Mouse (Mus musculus): ENCODE measurements around the gene Nap1l1.
A peak's percentile ranks its signal among the peaks of the same experiment; 100 is the strongest.
"Not testable (repeated sequence)": the region's sequence is repeated elsewhere in the genome, so short reads cannot be mapped to it uniquely, and the experiment has no call there.

The Nap1l1 gene

GRCm38 (mm10) chr10:111482654-111483053 lies 9.6 kb downstream of the Nap1l1 start:
- no peak for DNase-seq

GRCm38 (mm10) chr10:111484079-111484478 lies 11.1 kb downstream of the Nap1l1 start:
- DNase-seq, result no peak

GRCm38 (mm10) chr10:111488793-111489192 lies 15.8 kb downstream of the Nap1l1 start:
- DNase-seq, result no peak

- not testable (repeated sequence) for DNase-seq
Measured at GRCm38 (mm10) chr10:111490079-111490478, 17.1 kb downstream of the Nap1l1 start.

- DNase-seq, result no peak
Measured at GRCm38 (mm10) chr10:111495888-111496287, 22.9 kb downstream of the Nap1l1 start.

- no peak for DNase-seq
Measured at GRCm38 (mm10) chr10:111499892-111500291, 26.9 kb downstream of the Nap1l1 start.

GRCm38 (mm10) chr10:111503071-111503470 lies 30.0 kb downstream of the Nap1l1 start:
- peak; percentile 87 for DNase-seq

GRCm38 (mm10) chr10:111503716-111504115 lies 30.7 kb downstream of the Nap1l1 start:
- DNase-seq, result no peak

- no peak for DNase-seq
Measured at GRCm38 (mm10) chr10:111504606-111505005, 31.6 kb downstream of the Nap1l1 start.

- DNase-seq, result peak; percentile 54
Measured at GRCm38 (mm10) chr10:111505406-111505805, 32.4 kb downstream of the Nap1l1 start.

GRCm38 (mm10) chr10:111506101-111506925 lies 33.3 kb downstream of the Nap1l1 start, which contains the start of gene Phlda1:
TSS of gene Phlda1 (plus strand) at chr10:111506286.
- DNase-seq, result peak; percentile 73

GRCm38 (mm10) chr10:111506926-111507459 lies 34.0 kb downstream of the Nap1l1 start:
- peak; percentile 43 for DNase-seq

- DNase-seq, result peak; percentile 70
Measured at GRCm38 (mm10) chr10:111507460-111508211, 34.6 kb downstream of the Nap1l1 start.

- no peak for DNase-seq
Measured at GRCm38 (mm10) chr10:111508324-111509080, 35.5 kb downstream of the Nap1l1 start.

- no peak for DNase-seq
Measured at GRCm38 (mm10) chr10:111509103-111509784, 36.2 kb downstream of the Nap1l1 start.

GRCm38 (mm10) chr10:111509981-111510380 lies 37.0 kb downstream of the Nap1l1 start:
- DNase-seq, result no peak

GRCm38 (mm10) chr10:111510798-111511197 lies 37.8 kb downstream of the Nap1l1 start:
- no peak for DNase-seq

GRCm38 (mm10) chr10:111512036-111512568 lies 39.1 kb downstream of the Nap1l1 start:
- DNase-seq, result no peak

- DNase-seq, result no peak
Measured at GRCm38 (mm10) chr10:111514282-111514885, 41.4 kb downstream of the Nap1l1 start.

GRCm38 (mm10) chr10:111515071-111516010 lies 42.3 kb downstream of the Nap1l1 start:
- no peak for DNase-seq
